Mouse (Mus musculus) hindbrain, embryonic 13.5 days (tissue): ENCODE measurements around the gene Apba1. TPM values are rescaled to one million over a fixed set of nuclear protein-coding genes. Genes with fewer than 3 reads are reported as not detected.

Experiments used
- ATAC-seq: fragments of 200-750 bp; cut with Nextera tagmentation; 2 replicates; pipeline ENCODE4 v1.8.0; 2017; ENCODE audit warnings: moderate TSS enrichment; ENCODE audit not compliant: low FRiP score
- H3K27ac ChIP-seq: fragments of 300-500 bp; sonication (generic); 2 replicates; pipeline ENCODE4 v1.5.1; 2015; ENCODE audit warnings: inconsistent platforms, mild to moderate bottlenecking, moderate library complexity
- H3K27me3 ChIP-seq: fragments of 300-500 bp; sonication (generic); 2 replicates; pipeline ENCODE4 v1.6.1; 2015; ENCODE audit warnings: mild to moderate bottlenecking, inconsistent platforms
- H3K36me3 ChIP-seq: fragments of 300-500 bp; sonication (generic); 2 replicates; pipeline ENCODE4 v1.6.1; 2015; ENCODE audit warnings: mild to moderate bottlenecking, inconsistent platforms
- H3K4me1 ChIP-seq: fragments of 300-500 bp; sonication (generic); replicated peaks from 2 replicates; pipeline ENCODE4 v1.6.1; 2015; ENCODE audit warnings: inconsistent platforms
- H3K4me2 ChIP-seq: fragments of 300-500 bp; sonication (generic); 2 replicates; pipeline ENCODE4 v1.6.1; 2015; ENCODE audit warnings: inconsistent platforms, mild to moderate bottlenecking, moderate library complexity
- H3K4me3 ChIP-seq: fragments of 300-500 bp; sonication (generic); 2 replicates; pipeline ENCODE4 v1.5.1; 2015; ENCODE audit warnings: mild to moderate bottlenecking, inconsistent platforms
- H3K9ac ChIP-seq: fragments of 300-500 bp; sonication (generic); 2 replicates; pipeline ENCODE4 v1.6.1; 2015; ENCODE audit warnings: mild to moderate bottlenecking, inconsistent platforms
- H3K9me3 ChIP-seq: fragments of 300-500 bp; sonication (generic); 2 replicates; pipeline ENCODE4 v1.6.1; 2016; ENCODE audit warnings: inconsistent platforms
- WGBS: fragments of 180-500 bp; shearing (Covaris S2); methylation state at CpG from one replicate; pipeline ENCODE4 v1.1.7; 2015; 5-methylcytosine and 5-hydroxymethylcytosine counted together
- polyA plus RNA-seq: library from polyadenylated mRNA; unstranded; fragments of >200 nt; fragmentation: Nextera tagmentation; extraction: Ambion mirVana; gene quantifications from 2 replicates; pipeline ENCODE4 v1.2.1, GENCODE M21; 2015

Gene Apba1
- 7.3 and 7.7 TPM in 2 replicates for polyA plus RNA-seq

DNA sequence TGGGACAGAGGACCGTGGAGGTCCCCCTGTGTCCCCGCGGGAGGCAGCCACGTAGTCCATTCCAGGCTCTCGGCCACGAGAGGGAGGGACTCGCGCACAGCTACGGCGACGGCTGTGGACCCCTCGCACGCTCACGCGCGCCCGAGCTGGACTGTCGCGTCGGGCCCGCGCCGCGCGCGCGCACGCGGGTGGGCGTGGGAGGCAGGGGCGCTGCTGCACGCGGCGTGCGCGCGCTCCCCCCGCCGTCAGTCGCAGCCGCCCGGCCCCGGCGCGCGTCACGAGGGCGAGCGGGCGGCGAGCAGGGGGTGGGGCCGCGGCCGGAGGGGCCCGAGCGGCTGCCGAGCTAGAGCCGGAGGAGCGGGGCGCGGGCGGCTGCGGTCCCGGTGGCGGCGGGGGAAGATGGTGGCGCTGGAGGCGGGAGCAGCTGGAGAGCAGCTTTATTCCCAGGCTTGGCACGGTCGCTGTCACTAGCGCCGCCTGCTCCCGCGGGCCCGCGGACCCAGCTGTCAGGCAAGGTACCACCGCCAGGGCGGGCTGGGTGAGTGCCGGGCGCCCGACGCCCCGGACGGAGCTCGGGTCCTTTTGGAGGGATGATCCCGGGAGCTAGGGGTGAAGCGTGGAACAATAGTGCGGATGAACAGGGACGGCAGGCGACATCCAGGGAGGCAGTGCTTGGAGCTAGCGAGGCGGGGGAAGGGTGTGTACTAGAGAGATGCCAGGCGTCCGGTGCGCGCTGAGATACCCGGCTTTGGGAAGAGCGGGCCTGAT, at the start of gene Apba1:
Gene Apba1, plus strand, starts transcription at position 334 of the 768 bp plus-strand sequence.
- Histone ChIP-seq H3K4me2 (peak within 1 kb of the TSS; percentile 74), H3K9ac (peak within 1 kb of the TSS; percentile 87), H3K4me1 (peaks cover 35% of the 10 kb centered on the region), H3K4me3 (peak within 1 kb of the TSS; percentile 76), H3K36me3 (no peaks in the 10 kb centered on the region), H3K9me3 (no peaks in the 10 kb centered on the region), H3K27ac (peak within 1 kb of the TSS; percentile 99), H3K27me3 (no peaks in the 10 kb centered on the region)
- WGBS, result under 1% methylated on average over 76 of the region's 98 CpGs
- ATAC-seq, result peak; percentile 90

- H3K36me3 ChIP-seq, result no peaks in the 10 kb centered on the region
- no peak overlapping the region for H3K9ac ChIP-seq
- H3K4me3 ChIP-seq, result no peak overlapping the region
- H3K27me3 ChIP-seq, result no peaks in the 10 kb centered on the region
- no peak for ATAC-seq
- no peak overlapping the region for H3K27ac ChIP-seq
- 81% methylated on average over 3 of the region's 3 CpGs for WGBS
- H3K4me2 ChIP-seq, result no peak overlapping the region
- H3K4me1 ChIP-seq, result no peaks in the 10 kb centered on the region
- no peaks in the 10 kb centered on the region for H3K9me3 ChIP-seq
Measured at GRCm38 (mm10) chr19:23746506-23746905, 12.2 kb upstream of the Apba1 start.

DNA sequence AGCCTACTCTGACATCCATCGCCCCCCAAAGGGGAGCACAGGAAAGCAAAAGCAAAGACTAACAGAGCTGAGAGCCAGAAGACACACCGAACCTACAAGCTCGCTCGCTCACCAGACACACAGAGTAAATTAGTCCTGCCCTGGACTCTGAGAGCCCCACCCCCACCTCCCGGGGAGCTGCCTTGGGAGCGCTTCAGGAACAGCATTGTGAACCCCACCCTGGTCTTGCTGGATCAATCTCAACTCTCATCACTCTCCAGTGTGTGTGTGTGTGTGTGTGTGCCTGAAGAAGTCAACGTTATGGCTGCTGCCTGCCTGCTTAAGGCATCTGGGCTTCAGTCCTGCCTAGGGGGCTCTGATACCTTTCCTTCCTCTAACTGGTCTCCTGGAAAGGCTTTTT, 1.7 kb upstream of the Apba1 start:
- Histone ChIP-seq H3K9ac (no peak overlapping the region), H3K9me3 (no peaks in the 10 kb centered on the region), H3K4me2 (no peak overlapping the region), H3K36me3 (no peaks in the 10 kb centered on the region), H3K27ac (peak overlapping the region; percentile 20; the same call in 1 of the 2 replicates), H3K4me1 (peaks cover 22% of the 10 kb centered on the region), H3K4me3 (no peak overlapping the region), H3K27me3 (no peaks in the 10 kb centered on the region)
- WGBS, result 23% methylated on average over 7 of the region's 7 CpGs
- ATAC-seq, result no peak

DNA sequence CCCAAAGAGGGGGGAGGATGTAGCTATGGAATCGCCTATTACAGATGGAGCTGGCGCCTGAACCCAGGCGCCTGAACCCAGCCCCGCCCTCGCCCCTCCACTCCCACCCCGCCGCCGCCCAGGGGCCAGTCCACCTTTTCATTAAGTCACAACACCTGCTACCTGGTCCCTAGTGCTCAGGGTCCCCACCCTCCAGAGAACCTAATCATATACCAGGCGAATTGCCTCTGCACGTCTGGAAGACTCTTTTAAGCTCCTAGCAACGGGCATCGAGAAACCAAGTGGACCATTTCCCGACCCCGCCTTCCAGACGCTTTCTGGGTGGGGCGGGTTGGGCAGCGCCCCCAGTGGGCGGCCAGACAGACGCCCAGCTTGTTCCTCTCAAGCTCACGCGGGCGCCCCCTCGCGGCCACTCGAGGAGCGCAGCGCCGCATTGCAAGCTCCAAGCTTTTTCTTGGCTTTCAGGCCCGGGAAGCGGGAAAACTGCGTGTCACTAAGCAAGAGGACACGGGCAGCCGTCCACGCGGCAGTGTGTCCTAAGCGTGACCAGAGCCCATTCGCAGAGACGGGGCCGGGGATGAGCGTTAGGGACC, 630 bp upstream of the Apba1 start:
- H3K9me3 ChIP-seq, result no peaks in the 10 kb centered on the region
- H3K4me3 ChIP-seq, result peak overlapping the region; percentile 76
- H3K27me3 ChIP-seq, result no peaks in the 10 kb centered on the region
- peaks cover 28% of the 10 kb centered on the region for H3K4me1 ChIP-seq
- peak overlapping the region; percentile 99 for H3K27ac ChIP-seq
- WGBS, result 1% methylated on average over 40 of the region's 40 CpGs
- H3K4me2 ChIP-seq, result peak overlapping the region; percentile 74
- peak overlapping the region; percentile 87 for H3K9ac ChIP-seq
- ATAC-seq, result peak; percentile 72
- no peaks in the 10 kb centered on the region for H3K36me3 ChIP-seq

- Histone ChIP-seq H3K4me2 (peak overlapping the region; percentile 74), H3K4me3 (peak overlapping the region; percentile 76), H3K4me1 (peaks cover 41% of the 10 kb centered on the region), H3K9ac (peak overlapping the region; percentile 87), H3K36me3 (no peaks in the 10 kb centered on the region), H3K9me3 (no peaks in the 10 kb centered on the region), H3K27me3 (no peaks in the 10 kb centered on the region), H3K27ac (peak overlapping the region; percentile 99)
- 3% methylated on average over 17 of the region's 17 CpGs for WGBS
- ATAC-seq, result no peak; the same call in 1 of the 2 replicates
Measured at GRCm38 (mm10) chr19:23759322-23759945, 747 bp downstream of the Apba1 start.

DNA sequence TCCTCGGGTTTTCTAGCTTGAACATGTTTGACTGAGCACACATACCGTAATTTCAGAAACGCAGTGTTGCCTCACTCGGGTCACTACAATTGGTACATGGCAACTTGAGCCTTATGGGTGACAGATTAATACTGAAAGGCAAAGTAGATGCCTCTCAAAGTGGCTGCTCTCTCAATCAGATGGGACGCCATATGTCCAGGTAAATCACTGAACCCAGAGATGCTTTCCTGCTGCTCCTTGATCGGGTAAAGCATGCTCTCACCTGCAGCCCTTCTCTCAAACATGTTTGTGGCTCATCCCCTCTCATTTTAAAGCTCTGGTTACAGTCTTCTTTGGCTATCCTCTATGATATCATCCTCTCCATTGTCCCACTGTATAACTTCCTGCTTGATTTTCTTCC, 4.7 kb downstream of the Apba1 start:
- no peaks in the 10 kb centered on the region for H3K9me3 ChIP-seq
- H3K4me2 ChIP-seq, result no peak overlapping the region
- H3K27me3 ChIP-seq, result no peaks in the 10 kb centered on the region
- ATAC-seq, result no peak
- peaks cover 42% of the 10 kb centered on the region for H3K4me1 ChIP-seq
- H3K9ac ChIP-seq, result no peak overlapping the region
- H3K36me3 ChIP-seq, result no peaks in the 10 kb centered on the region; the same call in 1 of the 2 replicates
- H3K4me3 ChIP-seq, result no peak overlapping the region
- H3K27ac ChIP-seq, result no peak overlapping the region
- WGBS, result 92% methylated on average over 6 of the region's 6 CpGs

DNA sequence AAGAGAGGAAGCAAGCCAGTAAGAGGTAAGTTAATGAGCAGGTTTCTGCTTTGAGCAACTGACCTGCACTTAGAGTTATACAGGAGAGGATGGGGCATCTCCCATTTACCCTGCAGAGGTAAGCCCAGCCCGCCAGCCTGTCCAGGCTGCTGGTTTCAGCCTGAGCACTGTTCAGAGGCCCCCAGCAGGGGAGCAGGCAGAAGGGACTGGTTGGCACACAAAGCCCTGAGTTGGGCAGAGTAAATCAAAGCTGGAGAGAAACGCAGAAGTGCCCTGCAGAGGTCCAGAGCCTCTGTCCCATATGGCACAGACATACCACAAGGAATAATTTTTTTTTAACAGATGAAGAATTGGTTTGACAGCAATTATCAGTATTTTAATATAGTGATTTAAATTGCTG, 5.4 kb downstream of the Apba1 start:
- Histone ChIP-seq H3K36me3 (no peaks in the 10 kb centered on the region; the same call in 1 of the 2 replicates), H3K27ac (no peak overlapping the region), H3K4me2 (no peak overlapping the region), H3K27me3 (no peaks in the 10 kb centered on the region), H3K4me1 (peaks cover 47% of the 10 kb centered on the region), H3K9ac (no peak overlapping the region), H3K9me3 (no peaks in the 10 kb centered on the region), H3K4me3 (no peak overlapping the region)
- 42% methylated on average over 2 of the region's 2 CpGs for WGBS
- no peak for ATAC-seq

GRCm38 (mm10) chr19:23768864-23769263, 10.2 kb downstream of the Apba1 start:
- ATAC-seq, result no peak
- Histone ChIP-seq H3K9me3 (no peaks in the 10 kb centered on the region), H3K4me1 (peaks cover 42% of the 10 kb centered on the region), H3K27me3 (no peaks in the 10 kb centered on the region), H3K36me3 (no peaks in the 10 kb centered on the region; the same call in 1 of the 2 replicates), H3K4me3 (no peak overlapping the region), H3K27ac (no peak overlapping the region), H3K4me2 (no peak overlapping the region), H3K9ac (no peak overlapping the region)
- 30% methylated on average over 5 of the region's 5 CpGs for WGBS

- Histone ChIP-seq H3K27me3 (no peaks in the 10 kb centered on the region), H3K4me2 (peak overlapping the region; percentile 37), H3K27ac (peak overlapping the region; percentile 74), H3K36me3 (no peaks in the 10 kb centered on the region; the same call in 1 of the 2 replicates), H3K9ac (no peak overlapping the region), H3K4me1 (peaks cover 30% of the 10 kb centered on the region), H3K9me3 (no peaks in the 10 kb centered on the region), H3K4me3 (no peak overlapping the region)
- WGBS, result 31% methylated on average over 10 of the region's 10 CpGs
- ATAC-seq, result peak; percentile 63
Measured at GRCm38 (mm10) chr19:23770494-23771423, 12.1 kb downstream of the Apba1 start.

DNA sequence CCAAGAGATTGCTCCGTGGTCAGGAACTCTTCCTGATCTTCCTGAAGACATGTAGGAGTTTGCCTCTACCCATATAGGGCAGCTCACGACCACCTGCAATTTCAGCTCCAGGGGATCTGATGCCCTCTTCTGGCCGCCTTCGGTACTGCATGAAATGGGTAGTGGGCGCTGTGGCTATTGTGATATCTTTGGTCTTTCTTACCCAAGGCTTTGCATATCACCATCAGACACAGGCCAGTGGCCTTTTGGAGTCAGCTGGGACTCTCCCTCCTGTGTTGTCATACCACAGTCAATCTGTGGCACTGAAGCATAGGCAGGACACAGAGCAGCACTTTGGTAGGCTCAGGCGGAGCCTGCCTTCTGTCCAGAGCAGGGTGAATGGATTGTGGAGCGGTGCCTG, 13.3 kb downstream of the Apba1 start:
- Histone ChIP-seq H3K4me1 (peaks cover 30% of the 10 kb centered on the region), H3K9me3 (no peaks in the 10 kb centered on the region), H3K27me3 (no peaks in the 10 kb centered on the region), H3K27ac (no peak overlapping the region), H3K4me2 (no peak overlapping the region), H3K36me3 (no peaks in the 10 kb centered on the region; the same call in 1 of the 2 replicates), H3K9ac (no peak overlapping the region), H3K4me3 (no peak overlapping the region)
- 69% methylated on average over 7 of the region's 7 CpGs for WGBS
- ATAC-seq, result no peak

GRCm38 (mm10) chr19:23775356-23775755, 16.7 kb downstream of the Apba1 start:
- peaks cover 13% of the 10 kb centered on the region for H3K4me1 ChIP-seq
- no peak for ATAC-seq
- H3K27ac ChIP-seq, result no peak overlapping the region
- H3K9me3 ChIP-seq, result no peaks in the 10 kb centered on the region
- no peak overlapping the region for H3K4me2 ChIP-seq
- WGBS, result 69% methylated on average over 6 of the region's 6 CpGs
- H3K9ac ChIP-seq, result no peak overlapping the region
- H3K36me3 ChIP-seq, result no peaks in the 10 kb centered on the region; the same call in 1 of the 2 replicates
- H3K4me3 ChIP-seq, result no peak overlapping the region
- H3K27me3 ChIP-seq, result no peaks in the 10 kb centered on the region
